Mouse (Mus musculus): ENCODE results near the gene Slc38a7.

DNA sequence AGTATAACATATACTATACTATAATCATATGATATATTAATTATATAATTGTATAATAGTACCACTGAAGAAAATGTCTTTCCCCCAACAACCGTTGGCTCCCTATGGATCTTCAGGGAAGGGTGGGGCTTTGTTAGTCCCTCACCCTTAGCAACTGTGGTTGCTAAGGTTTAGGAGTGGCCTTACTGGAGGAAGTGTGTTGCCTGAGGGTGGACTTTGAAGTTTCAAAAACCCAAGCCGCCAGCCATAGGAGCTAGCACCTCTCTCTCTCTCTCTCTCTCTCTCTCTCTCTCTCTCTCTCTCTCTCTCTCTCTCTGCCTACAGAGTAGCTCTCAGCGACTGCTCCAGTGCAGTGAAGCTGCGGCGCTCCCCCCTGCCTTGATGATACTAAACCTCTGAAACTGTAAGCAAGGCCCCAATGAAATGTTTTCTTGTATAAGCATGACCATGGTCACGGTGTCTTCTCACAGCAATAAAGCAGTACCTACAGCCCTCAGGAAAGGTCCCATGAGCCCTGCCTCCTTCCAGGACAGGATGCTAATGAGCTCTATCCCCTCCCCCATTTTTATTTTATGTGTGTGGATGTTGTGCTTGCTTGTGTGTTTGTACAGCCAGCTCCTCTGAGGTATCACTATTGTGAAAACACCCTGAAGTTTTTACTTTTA, 37.2 kb downstream of the Slc38a7 start:
- TF ChIP-seq CTCF (IDR thresholded peaks at IDR 0.05; ENCODE audit: extremely low read depth, insufficient read length, insufficient replicate concordance, low read depth, low read length) (no peak), POLR2A (IDR thresholded peaks at IDR 0.05; ENCODE audit: low read depth, low read length) (no peak)

All from small intestine, adult 2 months (tissue).